Comparison of ENCODE assay signal across 19 mouse cellular contexts in the genomic region with DNA sequence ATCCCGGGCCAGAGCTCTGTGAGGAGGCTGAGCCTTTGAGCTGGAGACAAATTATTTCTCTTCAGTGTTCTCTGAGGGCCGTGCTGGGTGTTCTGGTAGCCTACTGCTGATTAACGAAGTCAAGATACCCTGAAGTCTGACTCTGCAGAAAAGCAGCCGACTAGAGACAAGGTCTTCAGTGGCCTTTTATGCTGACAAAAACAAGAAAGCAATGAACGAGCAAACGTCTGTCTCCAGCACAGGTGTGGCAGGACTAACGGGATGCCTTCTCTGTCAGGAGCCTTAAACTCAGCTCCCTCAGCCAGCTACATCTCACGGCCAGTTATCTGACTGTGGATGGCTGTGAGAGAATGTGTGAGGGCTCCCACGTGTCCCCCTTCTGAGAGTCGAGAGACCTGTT.
DNase-seq lines count a peak whose midpoint lies in the region; ATAC-seq and TF ChIP-seq lines count a peak whose summit lies in the region.
"Had no signal": no experiment of that assay in that cellular context is flagged by ENCODE, and none has a peak within 500 bp of the region (broad histone marks: within the 10 kb centered on the region; RNA-seq: fewer than 3 reads in every experiment).

No protein-coding gene starts in this region.

- DNase-seq in thymus, postnatal 0 days (ENCODE audit: low spot score) = peak; percentile 54
- DNase-seq in thymus, postnatal 10 days (ENCODE audit: low spot score in 2 of 2) = no peak
- peak; percentile 24 for DNase-seq in naive thymus-derived CD4-positive, alpha-beta T cell, adult 2 months (ENCODE audit: low read depth)
- no peak for DNase-seq in gastrocnemius, adult 2 months
- DNase-seq: adrenal gland, adult 2 months; cerebellum, adult 18-20 months; cerebellum, adult 9-11 months; cerebellum, postnatal 36 days; gastrocnemius, postnatal 36 days; heart, adult 18-20 months; heart, postnatal 14 days had no signal

- H3K9me3 ChIP-seq in embryonic facial prominence, embryonic 13.5 days = no peaks in the 10 kb centered on the region
- H3K9me3 ChIP-seq in intestine, postnatal 0 days (ENCODE audit: control insufficient read depth) = no peaks in the 10 kb centered on the region
- H3K9me3 ChIP-seq in midbrain, embryonic 16.5 days (replicated peaks; ENCODE audit: control insufficient read depth, low read length, poor library complexity, severe bottlenecking) = no peaks in the 10 kb centered on the region
- H3K9me3 ChIP-seq: forebrain, embryonic 13.5 days; heart, embryonic 15.5 days had no signal

- H3K4me3 ChIP-seq in embryonic facial prominence, embryonic 13.5 days = no peak overlapping the region
- H3K4me3 ChIP-seq in gastrocnemius, adult 2 months = no peak overlapping the region
- H3K4me3 ChIP-seq in intestine, postnatal 0 days (ENCODE audit: low read depth, low read length) = no peak overlapping the region
- no peak overlapping the region for H3K4me3 ChIP-seq in midbrain, embryonic 16.5 days (ENCODE audit: low read depth, low read length)
- H3K4me3 ChIP-seq: forebrain, embryonic 13.5 days; heart, embryonic 15.5 days; hindbrain, embryonic 13.5 days had no signal

- no peak for ATAC-seq in embryonic facial prominence, embryonic 13.5 days (ENCODE audit: insufficient number of reproducible peaks, insufficient read depth, low FRiP score, low TSS enrichment, low read depth)
- no peak for ATAC-seq in intestine, postnatal 0 days
- ATAC-seq in midbrain, embryonic 16.5 days = no peak
- ATAC-seq: forebrain, embryonic 13.5 days; hindbrain, postnatal 0 days had no signal

- no peak for TF ChIP-seq CTCF in gastrocnemius, adult 2 months (IDR thresholded peaks at IDR 0.05)
- no peak for TF ChIP-seq CTCF in intestine, postnatal 0 days (IDR thresholded peaks at IDR 0.05; ENCODE audit: low read depth)

- peak overlapping the region; percentile 52; the same call in 1 of the 2 replicates for H3K27ac ChIP-seq in embryonic facial prominence, embryonic 13.5 days
- no peak overlapping the region for H3K27ac ChIP-seq in gastrocnemius, adult 2 months
- no peak overlapping the region for H3K27ac ChIP-seq in intestine, postnatal 0 days (ENCODE audit: low read depth, low read length)
- no peak overlapping the region for H3K27ac ChIP-seq in midbrain, embryonic 16.5 days (ENCODE audit: low read length)
- H3K27ac ChIP-seq: forebrain, embryonic 13.5 days; heart, embryonic 15.5 days; hindbrain, embryonic 13.5 days; hindbrain, postnatal 0 days had no signal

- no peak overlapping the region for H3K4me2 ChIP-seq in embryonic facial prominence, embryonic 13.5 days
- H3K4me2 ChIP-seq in intestine, postnatal 0 days (replicated peaks; ENCODE audit: low read depth) = no peak overlapping the region
- H3K4me2 ChIP-seq in midbrain, embryonic 16.5 days (ENCODE audit: low read length) = no peak overlapping the region
- H3K4me2 ChIP-seq: forebrain, embryonic 13.5 days; heart, embryonic 11.5 days; heart, embryonic 15.5 days; hindbrain, embryonic 13.5 days had no signal

- H3K9ac ChIP-seq in embryonic facial prominence, embryonic 13.5 days = no peak overlapping the region
- H3K9ac ChIP-seq in intestine, postnatal 0 days (ENCODE audit: low read depth, low read length) = no peak overlapping the region
- H3K9ac ChIP-seq in midbrain, embryonic 16.5 days (ENCODE audit: low read depth, low read length) = no peak overlapping the region
- H3K9ac ChIP-seq: forebrain, embryonic 13.5 days; heart, embryonic 15.5 days; hindbrain, embryonic 13.5 days had no signal

- H3K36me3 ChIP-seq in embryonic facial prominence, embryonic 13.5 days = no peaks in the 10 kb centered on the region
- no peaks in the 10 kb centered on the region; the same call in 1 of the 2 replicates for H3K36me3 ChIP-seq in intestine, postnatal 0 days (ENCODE audit: control insufficient read depth, insufficient read depth)
- H3K36me3 ChIP-seq in midbrain, embryonic 16.5 days (ENCODE audit: control insufficient read depth, insufficient read depth, low read length) = peaks cover 2% of the 10 kb centered on the region

- intact Hi-C loops in gastrocnemius, adult 2 months (cut with DNase I) = no loop called here

- peaks cover 24% of the 10 kb centered on the region for H3K4me1 ChIP-seq in embryonic facial prominence, embryonic 13.5 days
- no peaks in the 10 kb centered on the region; the same call in 1 of the 2 replicates for H3K4me1 ChIP-seq in intestine, postnatal 0 days (replicated peaks; ENCODE audit: control insufficient read depth, insufficient read depth, low read length)
- no peaks in the 10 kb centered on the region for H3K4me1 ChIP-seq in midbrain, embryonic 16.5 days (ENCODE audit: control insufficient read depth, insufficient read depth, low read length)

- WGBS in embryonic facial prominence, embryonic 13.5 days = 41% methylated on average over 10 of the region's 10 CpGs
- 74% methylated on average over 10 of the region's 10 CpGs for WGBS in intestine, postnatal 0 days
- whole genome bisulfite sequencing in midbrain, embryonic 16.5 days = 70% methylated on average over 10 of the region's 10 CpGs

- H3K27me3 ChIP-seq in embryonic facial prominence, embryonic 13.5 days = no peaks in the 10 kb centered on the region
- H3K27me3 ChIP-seq in intestine, postnatal 0 days (replicated peaks; ENCODE audit: control insufficient read depth, insufficient read depth, low read length) = no peaks in the 10 kb centered on the region
- no peaks in the 10 kb centered on the region for H3K27me3 ChIP-seq in midbrain, embryonic 16.5 days (ENCODE audit: control insufficient read depth, insufficient read depth, low read depth, low read length)
- H3K27me3 ChIP-seq: forebrain, embryonic 13.5 days; heart, embryonic 15.5 days; hindbrain, embryonic 13.5 days had no signal

Comparison
In these comparisons a context has a peak if more than half of its experiments do, and no peak if none do; other contexts are left out.
1. DNase-seq: peak in thymus, postnatal 0 days (single experiment) and naive thymus-derived CD4-positive, alpha-beta T cell, adult 2 months (single experiment); none in thymus, postnatal 10 days (0 of 2) and gastrocnemius, adult 2 months (single experiment).